Mouse (Mus musculus) megakaryocyte, embryonic 14.5 days (primary cell): ENCODE measurements around the gene Usp30.

ENCODE experiments used
- FLI1 ChIP-seq: IDR thresholded peaks from 2 replicates; pipeline ENCODE4 v1.6.1; 2012; ENCODE audit warnings: low read length, inconsistent platforms, mixed read lengths
- GATA1 ChIP-seq: IDR thresholded peaks from 3 replicates; pipeline ENCODE4 v1.6.1; 2012; ENCODE audit warnings: mixed read lengths, low read length, inconsistent platforms, borderline replicate concordance

DNA sequence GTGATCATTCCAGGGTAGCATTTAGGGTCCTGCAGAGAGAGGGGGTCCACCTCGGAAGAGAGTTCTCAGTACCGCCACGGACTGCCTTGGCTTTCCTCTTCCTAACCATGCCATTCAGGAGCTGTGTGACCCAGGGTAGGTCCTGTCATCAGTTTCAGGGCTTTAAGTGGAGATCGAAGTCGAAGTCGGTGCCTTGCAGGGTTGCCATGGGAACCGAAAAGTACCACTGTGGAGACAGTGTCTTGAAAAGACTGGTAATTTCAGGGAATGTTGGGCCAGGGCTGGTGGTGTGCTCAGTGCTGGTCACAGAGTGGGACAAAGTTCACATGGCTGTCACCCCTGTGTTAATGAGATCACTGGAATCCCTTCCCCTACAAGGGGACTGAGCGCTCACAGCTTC, 11.7 kb downstream of the Usp30 start:
- TF ChIP-seq GATA1 (no peak), FLI1 (no peak)
